Mouse (Mus musculus) retina, adult 2 months (tissue): ENCODE data around the gene Neurl3.
A peak's percentile ranks its signal among the peaks of the same experiment; 100 is the strongest.

ENCODE experiments used
- DNase-seq: peaks from one replicate; pipeline ENCODE4 v3.0.0-alpha.2; 2012; ENCODE audit warnings: low read depth, low spot score

The Neurl3 gene

DNA sequence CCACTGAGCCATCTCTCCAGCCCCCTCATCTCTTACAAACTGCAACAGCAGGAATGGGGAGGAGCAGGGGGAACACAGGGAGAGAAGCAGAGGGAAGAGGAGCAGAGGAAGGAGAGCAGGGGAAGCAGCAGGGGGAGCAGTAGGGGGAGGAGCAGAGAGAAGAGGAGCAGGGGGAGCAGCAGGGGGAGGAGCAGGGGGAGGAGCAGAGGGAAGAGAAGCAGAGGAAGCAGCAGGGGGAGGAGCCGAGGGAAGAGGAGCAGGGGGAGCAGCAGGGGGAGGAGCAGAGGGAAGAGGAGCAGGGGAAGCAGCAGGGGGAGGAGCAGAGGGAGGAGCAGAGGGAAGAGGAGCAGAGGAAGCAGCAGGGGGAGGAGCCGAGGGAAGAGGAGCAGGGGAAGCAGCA is 15.8 kb downstream of the Neurl3 start:
- DNase-seq = no peak

DNA sequence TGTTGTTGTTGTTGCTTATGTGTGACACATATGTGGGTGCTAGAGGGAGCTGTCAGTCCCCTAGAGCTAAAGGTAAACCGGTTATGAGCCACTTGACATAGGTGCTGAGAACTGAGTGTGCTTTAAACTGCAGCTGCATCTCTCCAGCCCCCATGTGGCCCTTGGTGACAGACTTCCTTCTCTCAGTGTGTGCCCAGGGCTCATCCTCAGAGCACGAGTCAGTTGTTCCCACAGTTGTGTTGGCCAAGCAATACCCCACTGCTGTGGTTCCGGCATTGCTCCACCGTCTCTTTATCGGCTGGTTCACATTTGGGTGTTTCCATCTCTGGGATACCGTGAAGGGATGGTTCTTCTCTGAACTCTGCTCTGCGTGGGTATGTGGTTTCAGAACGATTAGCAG is 17.2 kb downstream of the Neurl3 start:
- no peak for DNase-seq

DNA sequence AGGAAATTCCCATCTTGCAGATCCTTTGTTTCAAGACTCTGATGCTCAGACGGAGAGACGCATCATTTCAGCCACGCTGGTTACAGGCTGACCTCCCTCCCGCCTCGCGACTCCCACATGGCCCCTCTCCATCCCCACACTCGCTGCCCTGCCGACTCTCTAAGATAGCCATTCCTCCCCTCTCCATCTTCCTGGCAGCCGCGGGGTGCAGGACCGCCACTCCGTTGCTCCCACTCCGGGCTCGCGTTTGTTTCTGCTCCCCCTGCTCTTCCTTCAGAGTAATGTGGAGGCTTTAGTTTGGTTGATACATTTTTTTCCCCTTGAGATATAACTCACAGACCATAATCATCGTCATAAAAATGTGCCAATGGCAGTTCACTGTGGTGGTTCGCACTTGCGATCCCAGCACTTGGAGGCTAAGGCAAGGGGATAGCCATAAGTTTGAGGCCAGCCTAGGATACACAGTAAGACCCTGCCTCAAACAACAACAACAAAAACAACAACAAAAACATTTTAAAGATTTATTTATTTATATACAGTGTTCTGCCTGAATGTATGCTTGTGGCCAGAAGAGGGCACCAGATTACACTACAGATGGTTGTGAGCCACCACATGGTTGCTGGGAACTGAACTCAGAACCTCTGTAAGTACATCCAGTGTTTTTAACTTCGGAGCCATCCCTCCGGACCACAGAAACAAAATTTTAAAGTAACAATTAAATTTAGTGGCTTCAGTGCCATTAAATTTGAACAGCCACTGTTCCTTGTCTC is 18.4 kb downstream of the Neurl3 start:
- no peak for DNase-seq

DNA sequence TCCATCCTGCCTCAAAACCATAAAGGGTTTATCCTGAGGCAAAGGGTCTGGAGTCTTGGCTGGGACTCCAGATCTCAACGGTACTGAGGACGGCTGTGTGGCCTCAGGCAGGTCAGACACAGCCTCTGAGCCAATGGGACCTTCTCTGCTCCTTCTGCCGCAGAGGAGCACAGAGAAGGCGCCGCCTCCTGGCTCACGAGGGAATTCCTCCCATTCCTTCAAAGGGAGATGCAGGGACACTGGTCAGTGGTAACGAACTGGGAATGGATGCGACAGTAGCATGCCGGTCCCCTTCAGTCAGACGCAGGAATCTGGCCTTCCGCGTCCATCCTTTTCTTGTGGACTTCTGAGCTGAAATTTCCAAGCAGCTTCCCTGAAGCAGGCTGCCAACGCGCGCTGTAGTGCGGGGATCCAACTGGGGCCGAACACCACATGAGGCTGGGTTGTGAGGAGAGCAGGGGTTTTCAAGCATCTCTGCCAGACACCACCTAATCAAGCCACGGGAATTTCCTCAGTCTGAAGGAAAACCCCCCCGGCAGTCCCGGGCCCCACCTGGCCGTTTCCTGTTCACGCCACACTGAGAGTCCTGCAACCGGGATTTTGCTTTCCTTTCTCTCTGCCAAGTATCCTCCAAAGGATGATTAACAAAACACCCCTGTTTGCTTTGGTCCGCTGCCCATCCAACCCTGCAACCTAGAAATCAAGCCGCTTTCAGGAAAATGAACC is 19.7 kb downstream of the Neurl3 start:
- no peak for DNase-seq

DNA sequence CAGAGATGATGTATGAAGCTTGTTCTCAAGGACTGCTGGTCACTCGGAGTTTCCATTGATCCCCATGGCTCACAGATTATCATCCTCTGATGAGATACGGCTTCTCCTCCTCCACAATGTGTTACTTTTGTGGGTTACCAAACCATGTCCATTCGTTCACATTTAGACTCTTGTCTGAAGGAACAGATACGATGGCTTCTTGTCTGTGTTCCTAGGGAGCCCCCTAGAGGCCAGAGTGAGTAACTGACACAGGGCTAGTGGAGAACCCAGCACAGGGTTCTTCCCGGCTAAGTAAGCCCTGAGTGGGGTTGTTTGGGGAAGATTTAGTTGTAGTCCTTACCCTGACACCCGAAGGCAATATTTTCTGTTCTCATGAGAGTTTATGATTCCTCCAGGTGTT is 21.7 kb downstream of the Neurl3 start:
- peak; percentile 53 for DNase-seq

DNA sequence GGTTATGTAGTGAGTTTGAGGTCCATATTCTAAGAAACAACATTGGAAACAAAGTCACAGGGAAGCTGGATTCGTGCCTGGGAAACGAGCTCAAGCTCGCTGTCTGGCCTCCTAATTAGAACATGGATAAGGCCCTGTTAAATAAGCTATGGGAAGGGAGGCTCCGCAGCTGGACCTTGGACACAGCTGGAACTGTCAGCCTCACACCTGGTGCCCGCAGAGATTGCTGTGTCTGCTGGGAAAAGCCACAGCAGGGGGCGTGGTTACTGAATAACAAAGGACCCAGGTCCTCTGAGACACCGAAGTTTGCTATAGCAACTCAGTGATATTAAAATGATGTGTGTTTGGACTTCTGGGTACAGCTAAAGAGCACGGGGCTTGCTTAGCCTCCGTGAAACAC is 23.1 kb downstream of the Neurl3 start:
- no peak for DNase-seq

DNA sequence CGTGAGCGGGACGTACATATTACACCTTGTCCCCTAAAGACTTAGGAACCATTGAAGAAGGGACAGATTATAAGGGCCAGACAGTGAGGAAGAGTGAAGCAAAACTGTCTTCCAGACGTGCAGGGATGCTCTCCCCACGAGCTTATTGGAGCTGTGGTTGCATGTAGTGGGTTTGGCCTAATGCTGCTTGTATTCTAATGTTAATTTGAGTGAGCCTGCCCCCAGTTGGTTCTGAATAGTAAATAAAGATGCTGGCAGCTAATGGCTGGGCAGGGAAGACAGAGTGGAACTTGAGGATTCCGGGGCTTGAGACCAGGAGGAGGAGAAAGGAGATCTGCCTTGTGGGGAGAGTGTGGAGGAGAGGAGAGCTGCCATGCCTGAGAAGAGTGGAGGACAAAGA is 27.8 kb downstream of the Neurl3 start:
- DNase-seq = no peak

DNA sequence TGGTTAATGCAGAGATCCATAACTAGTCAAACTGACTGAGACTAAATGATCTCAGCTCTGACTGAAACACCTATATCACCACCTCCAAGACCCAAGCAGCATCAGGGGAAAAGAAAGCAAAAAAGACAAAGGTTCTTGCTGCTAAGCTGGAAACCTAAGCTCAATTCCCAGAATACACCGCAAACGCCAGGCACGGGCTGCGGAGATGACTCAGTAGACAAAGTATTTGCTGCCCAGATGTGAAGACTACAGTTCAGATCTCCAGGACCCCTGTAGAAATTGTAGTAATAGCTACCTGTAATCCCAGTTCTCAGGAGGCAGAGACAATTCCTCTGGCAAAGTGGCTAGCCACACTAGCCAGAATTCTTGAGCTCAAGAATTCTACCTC is 29.7 kb downstream of the Neurl3 start:
- no peak for DNase-seq

DNA sequence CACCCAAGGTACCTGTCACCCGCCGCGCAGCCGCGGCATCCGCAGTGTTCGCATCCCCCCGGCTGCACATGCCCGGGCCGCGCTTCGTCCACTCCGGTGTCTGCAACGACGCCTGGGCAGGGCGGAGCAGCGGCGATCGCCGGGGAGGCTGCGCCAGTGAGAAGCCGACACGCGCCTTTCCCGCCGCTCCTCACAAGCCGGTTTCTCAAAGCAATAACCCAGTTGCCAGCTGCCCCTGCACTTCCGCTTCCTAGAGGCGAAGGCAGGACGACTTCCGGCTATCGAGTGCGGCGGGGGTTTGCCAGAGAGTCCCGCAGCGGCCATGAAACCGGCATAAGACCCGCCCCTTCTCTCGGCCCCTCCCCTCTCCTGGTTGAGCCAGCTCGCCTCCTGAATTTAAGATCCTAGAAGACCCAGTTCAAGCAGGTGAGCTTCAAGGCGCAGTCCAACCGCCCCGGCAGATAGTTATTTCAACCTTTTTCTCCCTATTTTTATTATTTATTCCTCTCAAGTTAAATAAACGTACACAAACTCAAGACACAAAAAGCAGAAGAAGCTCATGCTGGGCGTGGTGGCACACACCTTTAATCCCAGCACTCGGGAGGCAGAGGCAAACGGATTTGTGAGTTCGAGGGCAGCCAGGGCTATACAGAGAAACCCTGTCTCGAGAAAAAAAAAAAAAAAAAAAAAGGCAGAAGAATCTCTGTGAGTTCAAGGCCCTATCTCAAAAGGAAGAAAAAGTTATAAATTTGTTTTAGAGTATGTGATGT is 30.2 kb downstream of the Neurl3 start, which contains the start of gene Uggt1:
Gene Uggt1 (minus strand): TSS at position 663 of the 770 bp plus-strand sequence.
- DNase-seq = peak; percentile 88

DNA sequence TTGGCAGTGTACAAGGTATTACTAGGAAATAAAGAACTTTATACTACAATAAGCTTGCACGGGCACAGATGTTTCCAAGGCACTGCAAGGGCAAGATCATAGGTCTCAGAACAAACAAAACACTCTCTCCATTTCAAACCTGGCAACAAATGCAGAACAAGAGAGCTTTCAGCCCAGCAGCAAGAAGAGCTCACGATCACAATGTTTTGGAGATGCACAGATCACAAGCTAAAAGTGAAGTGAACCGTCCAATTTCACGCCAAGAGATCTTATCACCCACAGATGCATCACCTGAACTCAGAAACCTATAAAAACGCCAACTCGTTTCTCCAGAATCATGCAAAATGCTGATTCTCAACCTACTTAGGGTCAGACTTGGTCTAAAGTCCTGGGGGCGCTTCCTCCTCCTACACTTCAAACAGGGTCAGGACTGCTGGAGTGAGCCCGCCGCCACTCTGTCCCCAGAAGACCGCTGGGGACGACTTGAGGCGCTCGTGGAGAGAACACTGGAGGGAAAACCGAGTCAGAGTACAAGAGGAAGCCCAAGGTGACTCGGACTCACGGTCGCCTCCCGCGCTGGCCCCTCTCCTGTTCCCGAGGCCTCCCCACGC is 30.9 kb downstream of the Neurl3 start:
- no peak for DNase-seq

DNA sequence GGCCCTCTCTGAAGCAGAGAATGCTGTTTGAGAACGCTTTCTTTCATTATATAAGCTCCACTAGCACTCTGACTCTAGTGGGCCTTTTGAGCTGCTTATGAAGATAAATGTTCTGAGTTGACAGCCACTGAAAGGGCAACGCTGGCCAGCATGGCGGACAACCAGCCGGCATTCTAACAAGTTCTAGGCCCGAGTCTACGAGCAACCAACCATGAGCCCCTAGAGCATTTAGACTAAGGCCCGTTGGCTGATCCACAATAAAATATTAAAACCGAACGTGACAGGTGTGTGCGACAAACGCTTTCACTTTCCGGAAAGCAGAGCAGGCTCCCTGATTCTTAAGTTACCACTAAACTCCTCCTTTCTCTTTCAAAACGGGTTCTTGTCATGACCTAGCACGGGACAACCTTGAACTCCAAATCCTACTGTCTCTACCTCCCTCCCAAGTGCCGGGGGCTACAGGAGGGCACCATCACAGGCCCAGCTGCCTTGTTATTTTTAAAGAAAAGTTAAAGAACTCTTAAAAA is 32.5 kb downstream of the Neurl3 start:
- DNase-seq = no peak

DNA sequence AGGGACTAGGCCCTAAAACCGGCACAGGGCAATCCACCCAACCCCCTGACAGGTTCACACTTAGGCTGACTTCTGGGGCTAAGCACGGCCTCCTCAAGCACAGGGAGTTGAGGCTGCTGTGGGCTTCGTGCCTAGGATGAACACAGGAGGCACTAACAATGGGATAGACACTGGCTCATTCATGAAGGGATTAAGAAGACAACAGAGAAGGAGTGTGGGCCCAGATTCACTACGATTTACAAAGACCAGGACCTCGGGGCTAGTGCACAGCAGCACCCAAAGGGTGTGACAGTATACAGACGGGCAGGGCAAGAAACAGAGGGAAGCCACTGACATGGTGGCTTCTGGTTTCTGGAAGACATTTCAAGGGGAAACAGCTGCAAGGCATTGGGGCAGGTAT is 34.3 kb downstream of the Neurl3 start:
- DNase-seq = no peak

DNA sequence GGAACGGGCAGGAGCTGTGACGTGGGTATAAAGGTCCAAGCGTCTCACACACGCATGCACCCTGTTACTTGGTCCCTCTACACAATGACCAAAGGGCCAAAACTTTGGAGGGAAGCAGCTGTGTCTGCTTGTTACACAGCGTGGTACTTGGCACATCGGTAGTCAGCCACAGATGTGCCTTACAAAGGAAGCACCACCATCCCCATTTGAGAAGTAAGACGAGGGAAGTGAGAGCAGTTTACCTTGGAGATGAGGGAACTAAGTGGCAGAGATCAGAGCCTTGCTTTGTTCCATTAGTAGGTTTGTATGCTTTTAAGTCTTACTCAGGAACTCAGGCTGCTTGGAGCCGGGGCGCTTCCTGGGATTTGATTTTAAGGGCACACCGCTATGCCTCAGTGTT is 35.1 kb downstream of the Neurl3 start:
- no peak for DNase-seq

DNA sequence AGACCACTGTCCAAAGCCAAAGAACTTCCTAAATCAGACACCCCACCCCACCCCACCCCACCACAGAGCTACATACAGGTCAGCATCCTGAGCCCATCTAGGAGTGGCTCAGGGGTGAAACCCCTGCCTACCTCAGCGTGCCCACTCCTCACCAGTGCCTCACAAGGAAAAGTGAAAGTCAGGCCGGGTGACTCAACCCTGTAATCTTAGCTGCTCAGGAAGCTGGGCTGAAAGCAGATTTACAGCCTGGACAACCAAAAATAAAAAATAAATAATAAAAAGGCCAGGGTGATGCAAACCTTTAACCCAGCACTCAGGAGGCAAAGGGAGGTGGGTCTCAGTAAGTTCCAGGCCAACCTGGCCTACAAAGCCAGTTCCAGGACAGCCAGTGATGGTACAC is 38.6 kb downstream of the Neurl3 start:
- no peak for DNase-seq

DNA sequence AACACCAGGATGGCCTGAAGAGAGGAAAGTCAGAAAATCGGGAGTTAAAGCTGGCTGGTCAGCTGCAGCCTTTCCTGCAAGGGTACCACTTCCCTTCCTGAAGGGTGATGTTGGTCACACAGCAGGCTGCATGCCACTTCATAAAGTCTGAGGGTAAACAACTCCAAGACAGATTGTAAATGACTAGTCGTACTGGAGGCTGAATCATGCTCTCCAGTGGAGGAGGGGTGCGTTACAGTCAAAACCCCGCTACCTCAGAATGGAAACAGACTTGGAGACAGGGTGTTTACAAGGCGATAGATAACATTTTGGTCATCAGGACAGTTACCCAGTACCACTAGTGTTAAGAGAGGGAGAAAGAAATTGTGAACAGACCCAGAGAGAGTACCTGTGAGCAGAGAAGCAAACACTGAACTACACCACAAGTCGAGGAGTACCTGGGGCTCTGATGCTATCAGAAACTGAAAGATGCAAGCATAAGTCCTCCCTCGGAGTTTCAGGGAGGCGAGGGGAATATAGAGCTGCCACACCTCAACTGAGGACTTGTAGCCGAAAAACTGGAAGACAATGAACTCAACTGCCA is 39.3 kb downstream of the Neurl3 start:
- no peak for DNase-seq

DNA sequence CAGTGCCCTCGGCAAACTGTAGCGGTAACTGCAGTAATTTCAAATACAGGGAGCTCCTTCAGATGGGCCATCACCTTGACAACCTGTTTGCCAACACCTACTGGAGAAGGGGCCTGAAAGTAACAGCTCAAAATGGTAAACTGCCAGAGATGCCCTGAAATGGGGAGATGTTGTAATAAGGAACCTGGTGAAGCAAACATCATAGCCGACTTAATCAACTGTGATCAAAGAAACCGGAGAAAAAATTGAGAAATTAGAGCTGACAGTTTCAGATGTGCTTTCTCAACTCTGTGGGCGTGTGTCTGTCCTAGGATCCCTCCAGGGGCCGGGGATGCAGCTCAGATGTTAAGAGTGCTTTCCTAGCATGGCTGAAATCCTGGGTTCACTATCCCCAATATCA is 41.3 kb downstream of the Neurl3 start:
- DNase-seq = no peak

DNA sequence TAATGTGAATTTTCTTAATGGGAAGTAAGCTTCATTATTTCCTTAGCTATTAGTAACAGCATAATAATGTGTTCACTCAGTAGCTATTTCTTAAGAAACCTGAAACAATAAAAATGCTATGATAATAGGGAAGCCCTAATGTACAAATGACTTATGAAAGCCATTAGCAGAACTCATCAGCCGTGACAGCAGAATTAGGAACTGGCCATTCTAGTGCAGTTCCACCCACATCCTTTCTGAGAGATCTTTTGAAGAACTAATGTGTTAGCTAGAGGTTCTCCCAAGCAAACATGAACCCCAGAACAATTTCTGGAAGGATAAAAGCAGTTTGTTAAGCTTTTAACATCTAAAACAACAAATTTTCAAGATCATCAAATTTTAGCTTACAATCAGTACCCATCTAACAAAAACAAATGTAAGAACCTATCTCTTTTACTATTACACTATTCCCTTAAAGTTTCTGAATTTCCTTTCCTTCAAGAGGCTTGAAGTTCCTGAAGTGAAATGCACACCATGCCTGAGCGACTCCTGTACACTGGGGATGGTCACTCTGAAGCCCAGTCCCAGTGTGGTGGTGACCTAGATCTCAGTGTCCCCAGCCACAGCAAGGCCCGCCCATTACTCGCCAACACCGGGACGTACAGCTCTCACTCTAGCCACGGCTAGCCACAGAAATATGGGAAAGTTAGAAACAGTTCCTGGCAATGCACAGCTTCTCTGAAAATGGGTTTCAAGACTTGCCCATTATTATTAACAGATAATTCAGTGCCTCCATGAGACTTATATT is 43.4 kb downstream of the Neurl3 start:
- DNase-seq = no peak

DNA sequence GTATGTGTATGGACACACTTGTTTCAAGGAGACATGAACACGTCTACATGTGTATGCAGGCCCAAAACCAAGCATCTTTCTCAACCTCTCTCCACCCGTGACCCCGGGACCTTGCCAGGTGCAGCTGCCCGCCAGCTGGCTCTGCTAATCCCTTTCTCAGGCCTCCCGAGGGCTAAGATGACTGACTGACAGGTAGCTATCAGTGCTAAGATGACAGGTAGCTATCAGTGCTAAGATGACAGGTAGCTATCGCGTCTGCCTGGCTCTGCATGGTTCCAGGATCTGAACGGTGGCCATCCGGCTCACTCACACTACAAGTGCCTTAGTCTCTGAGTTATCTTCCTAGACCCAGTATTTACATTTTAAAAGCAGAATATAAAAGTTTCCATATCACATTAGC is 46.0 kb downstream of the Neurl3 start:
- no peak for DNase-seq

DNA sequence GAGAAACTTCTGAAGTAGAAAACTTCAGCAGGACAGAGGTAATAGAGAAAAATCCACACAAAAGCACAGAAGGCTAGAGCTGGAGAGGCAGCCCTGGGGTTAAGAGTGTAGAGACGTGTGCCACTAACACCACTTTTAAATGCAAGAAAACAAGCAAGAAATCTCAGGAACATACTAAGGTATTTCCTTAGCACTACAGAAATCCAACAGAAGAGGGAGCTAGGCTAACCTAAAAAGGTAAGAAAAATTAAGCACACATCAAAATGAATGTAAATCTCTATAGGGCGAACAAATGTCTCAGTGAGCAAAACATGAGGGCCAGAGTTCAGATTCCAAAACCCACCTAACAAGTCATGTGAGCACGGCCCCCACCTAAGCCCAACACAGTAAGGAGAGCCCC is 49.8 kb downstream of the Neurl3 start:
- no peak for DNase-seq
